Mouse (Mus musculus) liver, embryonic 16.5 days (tissue): ENCODE measurements around the gene Rgs1. TPM values are rescaled to one million over a fixed set of nuclear protein-coding genes. Genes with fewer than 3 reads are reported as not detected.

Experiments used
- ATAC-seq: fragments of 200-750 bp; cut with Nextera tagmentation; 2 replicates; pipeline ENCODE4 v1.8.0; 2017; ENCODE audit warnings: low read depth, mild to moderate bottlenecking, moderate number of reproducible peaks, moderate library complexity
- H3K27ac ChIP-seq: fragments of 300-500 bp; sonication (generic); 2 replicates; pipeline ENCODE4 v1.5.1; 2014; ENCODE audit warnings: mild to moderate bottlenecking, low read length
- H3K27me3 ChIP-seq: fragments of 300-500 bp; sonication (generic); 2 replicates; pipeline ENCODE4 v1.6.1; 2014; ENCODE audit warnings: low read depth, low read length, mixed read lengths; ENCODE audit not compliant: control insufficient read depth, insufficient read depth
- H3K36me3 ChIP-seq: fragments of 300-500 bp; sonication (generic); 2 replicates; pipeline ENCODE4 v1.6.1; 2014; ENCODE audit warnings: mild to moderate bottlenecking; ENCODE audit not compliant: control insufficient read depth, insufficient read depth
- H3K4me1 ChIP-seq: fragments of 300-500 bp; sonication (generic); 2 replicates; pipeline ENCODE4 v1.6.1; 2014; ENCODE audit warnings: low read depth, low read length, mixed read lengths; ENCODE audit not compliant: control insufficient read depth
- H3K4me2 ChIP-seq: fragments of 300-500 bp; sonication (generic); 2 replicates; pipeline ENCODE4 v1.6.1; 2014; ENCODE audit warnings: low read depth, low read length, mixed read lengths
- H3K4me3 ChIP-seq: fragments of 300-500 bp; sonication (generic); 2 replicates; pipeline ENCODE4 v1.5.1; 2014; ENCODE audit warnings: low read depth, mild to moderate bottlenecking, low read length
- H3K9ac ChIP-seq: fragments of 300-500 bp; sonication (generic); 2 replicates; pipeline ENCODE4 v1.6.1; 2014; ENCODE audit warnings: low read depth, low read length
- H3K9me3 ChIP-seq: fragments of 300-500 bp; sonication (generic); replicated peaks from 2 replicates; pipeline ENCODE4 v1.6.1; 2016; ENCODE audit warnings: low read length; ENCODE audit not compliant: control insufficient read depth
- WGBS: fragments of 180-500 bp; shearing (Covaris S2); extraction: QIAGEN DNeasy Blood & Tissue Kit; methylation state at CpG from one replicate; pipeline ENCODE4 v1.1.7; 2014; ENCODE audit not compliant: insufficient replicate concordance; 5-methylcytosine and 5-hydroxymethylcytosine counted together
- polyA plus RNA-seq: library from polyadenylated mRNA; unstranded; fragments of >200 nt; fragmentation: Nextera tagmentation; extraction: Ambion mirVana; gene quantifications from 2 replicates; pipeline ENCODE4 v1.2.1, GENCODE M21; 2015

Rgs1 gene
- polyA plus RNA-seq, 1 experiment from 2014 or later: 0.54 TPM

GRCm38 (mm10) chr1:144258779-144259178 is 9.7 kb upstream of the Rgs1 start:
- H3K9me3 ChIP-seq: no peaks in the 10 kb centered on the region
- no peak overlapping the region for H3K9ac ChIP-seq
- no peak for ATAC-seq
- no peak overlapping the region for H3K4me3 ChIP-seq
- H3K4me1 ChIP-seq: no peaks in the 10 kb centered on the region
- no peak overlapping the region for H3K4me2 ChIP-seq
- H3K27me3 ChIP-seq: no peaks in the 10 kb centered on the region
- 33% methylated on average over 3 of the region's 3 CpGs for WGBS
- no peaks in the 10 kb centered on the region for H3K36me3 ChIP-seq
- H3K27ac ChIP-seq: no peak overlapping the region

- H3K4me1 ChIP-seq: no peaks in the 10 kb centered on the region
- H3K4me3 ChIP-seq: no peak overlapping the region
- no peaks in the 10 kb centered on the region for H3K27me3 ChIP-seq
- H3K9ac ChIP-seq: no peak overlapping the region
- 37% methylated on average over 2 of the region's 2 CpGs for WGBS
- no peak overlapping the region for H3K27ac ChIP-seq
- ATAC-seq: no peak
- no peaks in the 10 kb centered on the region for H3K9me3 ChIP-seq
- no peaks in the 10 kb centered on the region for H3K36me3 ChIP-seq
- H3K4me2 ChIP-seq: no peak overlapping the region
These were observed 7.7 kb upstream of the Rgs1 start for GRCm38 (mm10) chr1:144256556-144257331.

GRCm38 (mm10) chr1:144248206-144248605 is 836 bp downstream of the Rgs1 start:
- no peaks in the 10 kb centered on the region for H3K27me3 ChIP-seq
- no peak overlapping the region for H3K4me3 ChIP-seq
- H3K9me3 ChIP-seq: no peaks in the 10 kb centered on the region
- ATAC-seq: no peak
- 67% methylated on average over 3 of the region's 3 CpGs for WGBS
- no peak overlapping the region for H3K9ac ChIP-seq
- H3K4me2 ChIP-seq: no peak overlapping the region
- H3K27ac ChIP-seq: no peak overlapping the region
- H3K36me3 ChIP-seq: no peaks in the 10 kb centered on the region
- no peaks in the 10 kb centered on the region for H3K4me1 ChIP-seq

GRCm38 (mm10) chr1:144247382-144247781 is 1.7 kb downstream of the Rgs1 start:
- Histone ChIP-seq H3K4me1 (no peaks in the 10 kb centered on the region), H3K4me2 (no peak overlapping the region), H3K27ac (no peak overlapping the region), H3K27me3 (no peaks in the 10 kb centered on the region), H3K4me3 (no peak overlapping the region), H3K9ac (no peak overlapping the region), H3K36me3 (no peaks in the 10 kb centered on the region), H3K9me3 (no peaks in the 10 kb centered on the region)
- 61% methylated on average over 1 of the region's 1 CpGs for WGBS
- no peak for ATAC-seq

GRCm38 (mm10) chr1:144243511-144243910 is 5.5 kb downstream of the Rgs1 start:
- no peak overlapping the region for H3K9ac ChIP-seq
- no peaks in the 10 kb centered on the region for H3K36me3 ChIP-seq
- no peak overlapping the region for H3K4me2 ChIP-seq
- 24% methylated on average over 1 of the region's 1 CpGs for WGBS
- H3K9me3 ChIP-seq: no peaks in the 10 kb centered on the region
- H3K27ac ChIP-seq: no peak overlapping the region
- no peaks in the 10 kb centered on the region for H3K4me1 ChIP-seq
- H3K4me3 ChIP-seq: no peak overlapping the region
- no peaks in the 10 kb centered on the region for H3K27me3 ChIP-seq
- ATAC-seq: no peak

- Histone ChIP-seq H3K4me3 (no peak overlapping the region), H3K27ac (no peak overlapping the region), H3K36me3 (no peaks in the 10 kb centered on the region), H3K9me3 (no peaks in the 10 kb centered on the region), H3K9ac (no peak overlapping the region), H3K4me1 (no peaks in the 10 kb centered on the region), H3K27me3 (no peaks in the 10 kb centered on the region), H3K4me2 (no peak overlapping the region)
- ATAC-seq: no peak
- WGBS: 52% methylated on average over 2 of the region's 2 CpGs
These were observed 9.8 kb downstream of the Rgs1 start for GRCm38 (mm10) chr1:144239195-144239594.

- no peak overlapping the region for H3K4me2 ChIP-seq
- H3K9ac ChIP-seq: no peak overlapping the region
- H3K36me3 ChIP-seq: no peaks in the 10 kb centered on the region
- H3K27me3 ChIP-seq: no peaks in the 10 kb centered on the region
- no peak overlapping the region for H3K27ac ChIP-seq
- no peak overlapping the region for H3K4me3 ChIP-seq
- H3K9me3 ChIP-seq: no peaks in the 10 kb centered on the region
- ATAC-seq: no peak
- no peaks in the 10 kb centered on the region for H3K4me1 ChIP-seq
These were observed 33.8 kb downstream of the Rgs1 start for GRCm38 (mm10) chr1:144215230-144215629.

GRCm38 (mm10) chr1:144210912-144211311 is 38.1 kb downstream of the Rgs1 start:
- Histone ChIP-seq H3K27ac (no peak overlapping the region), H3K4me3 (no peak overlapping the region), H3K9ac (no peak overlapping the region), H3K4me2 (no peak overlapping the region), H3K27me3 (no peaks in the 10 kb centered on the region), H3K9me3 (no peaks in the 10 kb centered on the region), H3K4me1 (no peaks in the 10 kb centered on the region), H3K36me3 (no peaks in the 10 kb centered on the region)
- ATAC-seq: no peak
- 52% methylated on average over 3 of the region's 3 CpGs for WGBS

- H3K4me2 ChIP-seq: no peak overlapping the region
- no peak overlapping the region for H3K9ac ChIP-seq
- no peaks in the 10 kb centered on the region for H3K27me3 ChIP-seq
- no peaks in the 10 kb centered on the region for H3K36me3 ChIP-seq
- H3K9me3 ChIP-seq: no peaks in the 10 kb centered on the region
- no peak overlapping the region for H3K4me3 ChIP-seq
- no peak overlapping the region for H3K27ac ChIP-seq
- 55% methylated on average over 7 of the region's 7 CpGs for WGBS
- no peaks in the 10 kb centered on the region for H3K4me1 ChIP-seq
- no peak for ATAC-seq
These were observed 42.6 kb downstream of the Rgs1 start for GRCm38 (mm10) chr1:144206281-144207061.
